15 mouse cellular contexts compared by ENCODE assay signal in the genomic region with DNA sequence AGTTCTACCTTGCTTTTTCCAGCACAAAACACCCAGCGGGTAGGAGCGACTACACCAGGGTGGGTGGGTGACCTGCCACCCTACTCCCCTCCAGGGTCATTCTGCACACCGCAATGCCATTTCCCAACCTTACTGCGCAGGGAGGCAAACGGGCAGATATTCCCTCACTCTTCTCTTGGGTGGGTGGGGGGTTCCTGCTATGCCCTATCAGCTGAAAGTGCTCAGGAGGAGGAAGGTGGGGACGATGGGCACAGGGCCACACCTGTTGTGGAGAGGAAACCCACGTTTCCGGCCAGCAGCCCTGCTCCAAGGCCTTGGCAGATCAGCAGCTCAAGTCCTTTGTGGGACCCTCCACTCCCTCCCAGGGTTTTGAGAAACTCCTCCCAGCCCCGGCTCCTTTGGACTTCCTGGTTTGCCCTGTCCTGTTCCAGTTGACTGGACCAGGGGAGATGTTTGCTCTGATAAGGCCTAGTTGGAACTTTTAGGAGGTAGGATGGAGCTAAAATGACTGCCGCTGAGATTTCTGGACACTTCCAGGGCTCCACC. TPM values are rescaled to one million over a fixed set of nuclear protein-coding genes. Genes with fewer than 3 reads are reported as not detected.
A peak's percentile ranks its signal among the peaks of the same experiment; 100 is the strongest.
DNase-seq lines count a peak whose midpoint lies in the region; ATAC-seq and TF ChIP-seq lines count a peak whose summit lies in the region.
"Had no signal": no experiment of that assay in that cellular context is flagged by ENCODE, and none has a peak within 500 bp of the region (broad histone marks: within the 10 kb centered on the region; RNA-seq: fewer than 3 reads in every experiment).

No protein-coding gene starts in this region.

- no peak for TF ChIP-seq POLR2A in kidney, adult 2 months (IDR thresholded peaks at IDR 0.05; ENCODE audit: low read depth, low read length)

- peaks cover 21% of the 10 kb centered on the region for H3K4me1 ChIP-seq in kidney, adult 2 months (ENCODE audit: control insufficient read depth, insufficient read depth, low read length)
- peaks cover 90% of the 10 kb centered on the region for H3K4me1 ChIP-seq in kidney, embryonic 16.5 days (ENCODE audit: insufficient read depth, low read length)
- H3K4me1 ChIP-seq in limb, embryonic 15.5 days, result peaks cover 90% of the 10 kb centered on the region

- 61% methylated on average over 10 of the region's 10 CpGs for WGBS in kidney, adult 2 months
- 65% methylated on average over 10 of the region's 10 CpGs for whole genome bisulfite sequencing in kidney, embryonic 16.5 days
- WGBS in limb, embryonic 15.5 days, result 75% methylated on average over 10 of the region's 10 CpGs

- H3K27me3 ChIP-seq in kidney, adult 2 months (replicated peaks; ENCODE audit: control insufficient read depth, insufficient read depth, low read length), result no peaks in the 10 kb centered on the region
- peaks cover 11% of the 10 kb centered on the region for H3K27me3 ChIP-seq in kidney, embryonic 16.5 days (ENCODE audit: insufficient read depth, low read length)
- peaks cover 20% of the 10 kb centered on the region for H3K27me3 ChIP-seq in limb, embryonic 15.5 days

- no peak overlapping the region for H3K4me2 ChIP-seq in kidney, embryonic 16.5 days (replicated peaks; ENCODE audit: low read depth, low read length)
- H3K4me2 ChIP-seq in limb, embryonic 15.5 days, result no peak overlapping the region
- H3K4me2 ChIP-seq: forebrain, embryonic 15.5 days; hindbrain, embryonic 12.5 days; liver, embryonic 15.5 days; lung, embryonic 15.5 days had no signal

- intact Hi-C loops in heart, postnatal 14 days (cut with DNase I), result loop anchor here (2.0 to 5.0 kb wide), 4 partner anchors 50 to 160 kb away; partner anchors contain the start of gene Epb41

- no peaks in the 10 kb centered on the region for H3K9me3 ChIP-seq in kidney, embryonic 16.5 days (ENCODE audit: low read length)
- no peaks in the 10 kb centered on the region for H3K9me3 ChIP-seq in limb, embryonic 15.5 days
- H3K9me3 ChIP-seq: embryonic facial prominence, embryonic 10.5 days; forebrain, embryonic 15.5 days; hindbrain, embryonic 12.5 days; liver, embryonic 15.5 days; lung, embryonic 15.5 days; megakaryocyte, embryonic 14.5 days had no signal

- H3K9ac ChIP-seq in kidney, embryonic 16.5 days (replicated peaks; ENCODE audit: low read length), result peak overlapping the region; percentile 27; the same call in 1 of the 2 replicates
- H3K9ac ChIP-seq in limb, embryonic 15.5 days, result no peak overlapping the region
- H3K9ac ChIP-seq: forebrain, embryonic 15.5 days; hindbrain, embryonic 12.5 days; liver, embryonic 15.5 days; lung, embryonic 15.5 days had no signal

- H3K36me3 ChIP-seq in kidney, adult 2 months (ENCODE audit: control insufficient read depth, insufficient read depth, low read length), result no peaks in the 10 kb centered on the region
- H3K36me3 ChIP-seq in kidney, embryonic 16.5 days (ENCODE audit: insufficient read depth, low read length), result no peaks in the 10 kb centered on the region
- H3K36me3 ChIP-seq in limb, embryonic 15.5 days, result no peaks in the 10 kb centered on the region
- H3K36me3 ChIP-seq: embryonic facial prominence, embryonic 10.5 days; forebrain, embryonic 15.5 days; hindbrain, embryonic 12.5 days; lung, embryonic 15.5 days had no signal

- DNase-seq in heart, adult 11 months, result peak; percentile 95
- DNase-seq in heart, postnatal 14 days, result no peak
- DNase-seq in kidney, adult 2 months, result peak; percentile 72
- no peak for DNase-seq in kidney, postnatal 10 days
- DNase-seq in adrenal gland, postnatal 25 days, result no peak

- TF ChIP-seq CTCF in kidney, adult 2 months (conservative IDR thresholded peaks at IDR 0.05; ENCODE audit: insufficient read depth, insufficient read length, low read depth, low read length), result no peak

- H3K27ac ChIP-seq in kidney, adult 2 months (ENCODE audit: insufficient read depth, low read depth, low read length), result peak overlapping the region; percentile 48; the same call in 1 of the 2 replicates
- peak overlapping the region; percentile 82 for H3K27ac ChIP-seq in kidney, embryonic 16.5 days (ENCODE audit: low read length)
- H3K27ac ChIP-seq in limb, embryonic 15.5 days, result 0 out of 2 replicates have a peak overlapping the region, but pooled peaks have one; percentile 22
- H3K27ac ChIP-seq: forebrain, embryonic 15.5 days; hindbrain, embryonic 12.5 days; liver, embryonic 15.5 days; lung, embryonic 15.5 days; stomach, postnatal 0 days had no signal

- ATAC-seq in kidney, embryonic 16.5 days (ENCODE audit: low FRiP score, low TSS enrichment), result no peak
- no peak for ATAC-seq in limb, embryonic 15.5 days (ENCODE audit: insufficient number of reproducible peaks, low FRiP score, low TSS enrichment, low read depth)
- ATAC-seq: forebrain, embryonic 15.5 days had no signal

- no peak overlapping the region for H3K4me3 ChIP-seq in kidney, adult 2 months (ENCODE audit: insufficient read depth, low read depth, low read length)
- H3K4me3 ChIP-seq in kidney, embryonic 16.5 days (ENCODE audit: low read length), result no peak overlapping the region
- H3K4me3 ChIP-seq in limb, embryonic 15.5 days, result no peak overlapping the region
- H3K4me3 ChIP-seq: forebrain, embryonic 15.5 days; hindbrain, embryonic 12.5 days; liver, embryonic 15.5 days; lung, embryonic 15.5 days had no signal

RNA-seq across cellular contexts. Expression of gene Tmem200b, which starts 4.5 kb away (rescaled TPM):
- total RNA-seq in heart, postnatal 14 days (2021), result 10 to 100 TPM in 1 of 2 experiments, 1 to 10 TPM in 1; 9.5 to 12.8 TPM
- 11.3 and 17.0 TPM in 2 replicates for polyA plus RNA-seq in kidney, adult 2 months (2012; rRNA removed)
- 0.54 and 1.0 TPM in 2 replicates for polyA plus RNA-seq in kidney, embryonic 16.5 days (2015; fragmentation: Nextera tagmentation; extraction: Ambion mirVana)
- polyA plus RNA-seq in limb, embryonic 15.5 days (2015; fragmentation: Nextera tagmentation; extraction: Ambion mirVana), result 3.3 and 3.9 TPM in 2 replicates
- 4.3 and 7.2 TPM in 2 replicates for total RNA-seq in adrenal gland, postnatal 25 days (2021)
- polyA plus RNA-seq: midbrain, embryonic 14.5 days had no signal

RNA-seq across cellular contexts. Expression of gene Srsf4, which starts 43.7 kb away (rescaled TPM):
- 10 to 100 TPM; 39.4 to 42.4 TPM for total RNA-seq in heart, postnatal 14 days (2021)
- polyA plus RNA-seq in kidney, adult 2 months (2012; rRNA removed), result 32.5 and 35.1 TPM in 2 replicates
- polyA plus RNA-seq in kidney, embryonic 16.5 days (2015; fragmentation: Nextera tagmentation; extraction: Ambion mirVana), result 107 and 108 TPM in 2 replicates
- polyA plus RNA-seq in limb, embryonic 15.5 days (2015; fragmentation: Nextera tagmentation; extraction: Ambion mirVana), result 97.7 and 99.5 TPM in 2 replicates
- total RNA-seq in adrenal gland, postnatal 25 days (2021), result 70.9 and 71.7 TPM in 2 replicates

Comparison
In these comparisons a context has a peak if more than half of its experiments do, and no peak if none do; other contexts are left out.
1. DNase-seq: peak in heart, adult 11 months (single experiment) and kidney, adult 2 months (single experiment); none in heart, postnatal 14 days (0 of 2), kidney, postnatal 10 days (single experiment) and adrenal gland, postnatal 25 days (single experiment).
2. H3K27ac ChIP-seq: peak in every context shown above with its lines; median percentile 82 in kidney, embryonic 16.5 days; 48 in kidney, adult 2 months; 22 in limb, embryonic 15.5 days.